Mouse (Mus musculus) lung, embryonic 15.5 days (tissue): ENCODE measurements around the gene Fbxo34. TPM values are rescaled to one million over a fixed set of nuclear protein-coding genes. Genes with fewer than 3 reads are reported as not detected.

ENCODE experiments used
- ATAC-seq: fragments of 200-750 bp; cut with Nextera tagmentation; 2 replicates; pipeline ENCODE4 v1.8.0; 2017; ENCODE audit warnings: moderate number of reproducible peaks, borderline replicate concordance; ENCODE audit not compliant: low FRiP score, low TSS enrichment; ENCODE audit errors: extremely low read depth
- H3K27ac ChIP-seq: fragments of 300-500 bp; sonication (generic); 2 replicates; pipeline ENCODE4 v1.5.1; 2015; ENCODE audit warnings: moderate library complexity, mild to moderate bottlenecking, inconsistent platforms
- H3K27me3 ChIP-seq: fragments of 300-500 bp; sonication (generic); 2 replicates; pipeline ENCODE4 v1.6.1; 2015; ENCODE audit warnings: inconsistent platforms
- H3K36me3 ChIP-seq: fragments of 300-500 bp; sonication (generic); 2 replicates; pipeline ENCODE4 v1.6.1; 2015; ENCODE audit warnings: inconsistent platforms
- H3K4me1 ChIP-seq: fragments of 300-500 bp; sonication (generic); 2 replicates; pipeline ENCODE4 v1.6.1; 2015; ENCODE audit warnings: inconsistent platforms
- H3K4me2 ChIP-seq: fragments of 300-500 bp; sonication (generic); 2 replicates; pipeline ENCODE4 v1.6.1; 2015; ENCODE audit warnings: inconsistent platforms, mild to moderate bottlenecking, moderate library complexity
- H3K4me3 ChIP-seq: fragments of 300-500 bp; sonication (generic); 2 replicates; pipeline ENCODE4 v1.5.1; 2015; ENCODE audit warnings: mild to moderate bottlenecking, inconsistent platforms
- H3K9ac ChIP-seq: fragments of 300-500 bp; sonication (generic); 2 replicates; pipeline ENCODE4 v1.6.1; 2015; ENCODE audit warnings: inconsistent platforms
- H3K9me3 ChIP-seq: fragments of 300-500 bp; sonication (generic); 2 replicates; pipeline ENCODE4 v1.6.1; 2016; ENCODE audit warnings: inconsistent platforms
- WGBS: fragments of 180-500 bp; shearing (Covaris S2); methylation state at CpG from one replicate; pipeline ENCODE4 v1.1.7; 2015; 5-methylcytosine and 5-hydroxymethylcytosine counted together
- polyA plus RNA-seq: library from polyadenylated mRNA; unstranded; fragments of >200 nt; fragmentation: Nextera tagmentation; extraction: Ambion mirVana; gene quantifications from 2 replicates; pipeline ENCODE4 v1.2.1, GENCODE M21; 2015

Gene Fbxo34
- polyA plus RNA-seq, 1 experiment from 2014 or later: 20.9 TPM

DNA sequence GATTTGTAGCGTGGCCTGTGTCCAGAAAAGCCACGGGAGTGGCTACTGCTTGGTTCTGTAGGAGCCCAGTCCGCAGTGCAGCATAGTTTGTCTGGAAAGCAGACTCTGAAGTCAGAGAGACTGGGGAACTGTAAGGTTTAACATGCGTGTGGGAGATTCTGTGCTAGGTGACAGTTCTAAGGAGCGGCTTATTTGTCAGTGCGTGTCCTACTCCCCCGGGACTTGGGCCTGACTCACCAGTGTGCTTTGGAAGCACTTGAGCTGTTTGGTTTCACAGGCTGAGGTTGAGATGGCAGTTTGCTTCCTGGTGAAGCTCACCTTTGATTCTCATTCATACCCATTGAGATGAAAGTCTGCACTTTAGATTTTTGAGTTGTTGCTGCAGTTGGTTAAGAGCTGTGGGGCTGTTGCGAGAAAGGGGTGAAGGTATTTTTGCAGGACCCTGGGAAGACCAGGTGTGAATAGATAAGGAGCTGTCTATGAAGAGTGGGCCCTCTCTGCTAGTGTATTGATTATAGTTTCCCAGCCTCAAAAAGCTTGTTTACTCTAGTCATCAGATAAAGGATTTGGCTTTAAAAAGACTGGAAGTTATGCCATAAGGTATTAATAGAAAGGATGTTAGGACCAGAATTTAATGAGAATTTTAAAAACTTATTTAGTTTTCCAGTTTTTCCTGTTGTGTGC, 24.5 kb downstream of the Fbxo34 start:
- Histone ChIP-seq H3K4me3 (no peak overlapping the region), H3K27ac (no peak overlapping the region), H3K36me3 (no peaks in the 10 kb centered on the region), H3K9ac (no peak overlapping the region), H3K27me3 (no peaks in the 10 kb centered on the region), H3K9me3 (no peaks in the 10 kb centered on the region), H3K4me1 (peaks cover 4% of the 10 kb centered on the region), H3K4me2 (0 out of 2 replicates have a peak overlapping the region, but pooled peaks have one; percentile 0)
- 72% methylated on average over 8 of the region's 8 CpGs for WGBS
- ATAC-seq: no peak

DNA sequence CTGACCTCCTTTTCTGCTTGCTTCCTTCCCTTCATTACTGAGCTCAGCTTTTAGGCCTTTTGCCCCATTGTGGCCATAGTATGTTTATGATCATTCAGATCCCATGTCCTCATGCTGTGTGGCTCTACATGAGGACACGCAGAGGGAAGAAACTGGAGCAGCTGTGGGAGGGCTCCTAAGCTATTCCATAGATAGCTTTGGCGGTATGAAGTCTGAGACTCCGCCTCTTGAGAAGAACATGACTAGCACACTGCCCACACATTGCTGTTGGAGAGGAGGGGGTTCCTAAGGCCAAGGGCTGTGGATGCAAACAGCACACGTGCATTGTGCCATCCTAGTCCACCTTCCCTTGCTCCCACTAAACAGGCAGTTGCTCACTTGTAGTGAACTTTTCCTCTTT, 26.0 kb downstream of the Fbxo34 start:
- 80% methylated on average over 4 of the region's 4 CpGs for WGBS

DNA sequence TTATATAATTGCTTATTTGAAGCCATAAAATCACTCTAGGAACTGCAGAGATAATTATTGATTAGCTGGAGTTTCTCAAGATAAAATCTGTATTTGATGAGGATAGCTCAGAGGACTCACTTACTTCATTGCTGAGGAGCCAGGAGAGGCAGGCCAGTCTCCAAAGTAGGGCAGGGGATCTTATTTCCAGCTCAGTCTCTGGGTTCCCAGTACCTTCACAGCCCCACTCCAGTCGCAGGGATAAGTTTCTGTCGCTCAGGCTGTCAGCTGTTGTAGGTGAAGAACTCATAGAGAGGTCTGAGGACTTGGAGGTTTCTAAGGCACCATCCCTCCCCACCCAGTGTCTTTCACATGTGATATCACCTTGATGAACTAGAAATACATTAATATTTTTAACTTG, 27.5 kb downstream of the Fbxo34 start:
- no peak overlapping the region for H3K4me2 ChIP-seq
- no peaks in the 10 kb centered on the region for H3K36me3 ChIP-seq
- no peak overlapping the region for H3K27ac ChIP-seq
- H3K4me3 ChIP-seq: no peak overlapping the region
- no peak for ATAC-seq
- H3K9me3 ChIP-seq: no peaks in the 10 kb centered on the region
- WGBS: 74% methylated on average over 2 of the region's 2 CpGs
- no peak overlapping the region for H3K9ac ChIP-seq
- H3K27me3 ChIP-seq: no peaks in the 10 kb centered on the region
- H3K4me1 ChIP-seq: peaks cover 4% of the 10 kb centered on the region

More for the DNA sequence above, 26.0 kb downstream of the Fbxo34 start:
- Histone ChIP-seq H3K9ac (no peak overlapping the region), H3K4me3 (no peak overlapping the region), H3K4me2 (no peak overlapping the region), H3K27ac (no peak overlapping the region), H3K36me3 (no peaks in the 10 kb centered on the region), H3K27me3 (no peaks in the 10 kb centered on the region), H3K4me1 (peaks cover 4% of the 10 kb centered on the region), H3K9me3 (no peaks in the 10 kb centered on the region)
- no peak for ATAC-seq

DNA sequence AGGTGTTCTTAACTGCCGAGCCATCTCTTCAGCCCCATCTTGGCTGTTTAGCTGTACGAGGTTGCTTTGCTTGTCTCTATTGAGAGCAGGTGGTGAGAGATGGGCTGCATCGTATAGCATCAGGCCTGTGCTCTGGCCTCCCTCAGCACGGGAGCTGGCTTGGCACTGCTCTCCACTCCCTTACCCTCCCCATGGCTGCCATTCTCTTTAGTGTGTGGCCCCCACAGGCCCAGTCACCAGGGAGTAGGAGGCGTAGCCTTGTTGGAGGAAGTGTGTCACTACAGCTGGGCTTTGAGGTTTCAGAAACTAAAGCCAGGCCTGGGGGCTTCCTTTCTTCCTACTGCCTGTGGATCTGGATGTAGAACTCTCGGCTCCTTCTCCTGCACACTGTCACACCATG, 32.0 kb downstream of the Fbxo34 start:
- 82% methylated on average over 6 of the region's 6 CpGs for WGBS
- no peak overlapping the region for H3K4me3 ChIP-seq
- no peak for ATAC-seq

DNA sequence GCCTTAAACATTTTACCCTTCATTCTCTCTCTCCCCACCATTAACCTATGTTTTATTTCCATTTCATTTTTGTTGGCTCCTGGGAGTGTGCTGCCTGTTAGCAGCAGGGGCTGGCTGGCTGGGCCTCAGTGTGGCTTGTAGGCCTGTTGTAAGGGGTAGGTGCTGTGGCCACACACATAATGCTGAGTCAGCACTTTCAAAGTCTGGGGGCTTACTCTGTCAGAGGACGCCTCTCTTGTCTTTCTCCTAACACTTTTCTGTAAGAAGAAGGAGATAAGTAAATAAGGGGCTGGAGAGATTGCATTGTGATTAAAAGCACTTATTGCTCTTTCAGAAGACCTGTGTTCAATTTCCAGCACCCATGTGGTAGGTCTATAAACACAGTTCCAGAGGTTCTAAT, 32.9 kb downstream of the Fbxo34 start:
- H3K9ac ChIP-seq: no peak overlapping the region
- no peaks in the 10 kb centered on the region for H3K36me3 ChIP-seq
- H3K27ac ChIP-seq: no peak overlapping the region
- WGBS: 67% methylated on average over 1 of the region's 1 CpGs
- no peak overlapping the region for H3K4me2 ChIP-seq
- H3K9me3 ChIP-seq: no peaks in the 10 kb centered on the region
- no peak overlapping the region for H3K4me3 ChIP-seq
- H3K27me3 ChIP-seq: no peaks in the 10 kb centered on the region
- H3K4me1 ChIP-seq: no peaks in the 10 kb centered on the region
- ATAC-seq: no peak

More for the DNA sequence above, 32.0 kb downstream of the Fbxo34 start:
- Histone ChIP-seq H3K4me2 (no peak overlapping the region), H3K4me1 (no peaks in the 10 kb centered on the region), H3K27me3 (no peaks in the 10 kb centered on the region), H3K9me3 (no peaks in the 10 kb centered on the region), H3K36me3 (no peaks in the 10 kb centered on the region), H3K9ac (no peak overlapping the region), H3K27ac (no peak overlapping the region)

DNA sequence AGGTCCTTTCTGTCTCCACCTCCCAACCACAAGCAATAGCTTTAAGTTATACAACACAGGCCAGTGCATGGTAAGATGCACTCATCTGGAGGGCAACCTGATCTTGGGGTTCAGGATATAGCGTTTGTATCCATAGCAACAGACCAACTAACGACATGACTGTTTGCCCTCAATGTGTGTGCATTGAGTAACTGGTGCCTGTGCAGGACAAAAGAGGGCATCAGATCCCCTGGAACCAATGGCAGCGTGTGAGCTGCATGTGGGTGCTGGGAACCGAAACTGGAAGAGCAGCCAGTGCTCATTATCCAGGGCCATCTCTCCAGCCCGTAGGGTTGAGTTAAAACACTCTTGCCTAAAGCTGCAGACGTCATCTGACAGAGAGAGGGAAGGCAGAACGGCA, 38.5 kb downstream of the Fbxo34 start:
- Histone ChIP-seq H3K4me1 (peaks cover 14% of the 10 kb centered on the region), H3K9me3 (no peaks in the 10 kb centered on the region), H3K4me3 (no peak overlapping the region), H3K27me3 (no peaks in the 10 kb centered on the region), H3K27ac (no peak overlapping the region), H3K36me3 (no peaks in the 10 kb centered on the region), H3K9ac (no peak overlapping the region), H3K4me2 (no peak overlapping the region)
- WGBS: 30% methylated on average over 7 of the region's 7 CpGs
- ATAC-seq: no peak

DNA sequence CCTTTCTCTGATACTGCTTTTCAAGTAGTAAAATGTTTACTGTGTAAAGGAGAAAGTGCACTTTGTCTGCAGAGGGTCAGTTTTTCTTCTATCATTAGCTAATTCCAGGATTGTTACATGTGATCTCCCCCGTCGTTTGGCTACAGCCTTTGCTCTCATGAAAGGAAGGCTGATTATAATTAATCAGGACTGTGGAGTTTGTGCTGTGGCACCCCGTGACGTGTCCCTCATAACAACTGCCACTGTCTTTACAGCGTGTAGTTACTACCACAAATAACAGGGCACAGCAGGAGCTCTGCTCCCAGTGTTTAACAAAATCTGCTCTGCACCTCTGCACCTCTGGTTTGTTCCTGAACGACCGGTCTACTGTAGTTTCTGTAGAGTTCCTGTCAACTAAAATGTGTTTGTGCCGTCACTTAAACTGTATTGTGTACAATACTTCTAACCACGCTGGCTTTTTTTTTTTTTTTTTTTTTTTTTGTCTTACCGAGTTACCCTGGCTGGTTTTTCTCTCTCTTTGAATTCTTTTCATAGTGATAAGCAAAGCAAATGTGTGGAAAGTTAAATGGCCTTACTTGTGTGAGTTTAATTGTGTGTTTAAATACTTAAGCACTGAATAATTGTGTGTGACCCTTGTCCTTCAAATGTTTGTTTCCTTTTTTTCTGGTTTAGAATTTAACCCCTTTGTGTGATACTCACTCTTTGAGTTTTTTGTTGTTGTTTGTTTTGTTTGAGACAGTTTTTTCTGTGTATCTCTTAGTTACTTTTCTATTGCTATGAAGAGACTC, 39.3 kb downstream of the Fbxo34 start:
- Histone ChIP-seq H3K9me3 (no peaks in the 10 kb centered on the region), H3K4me3 (no peak overlapping the region), H3K27ac (peak overlapping the region; percentile 47; the same call in 1 of the 2 replicates), H3K9ac (no peak overlapping the region), H3K4me2 (0 out of 2 replicates have a peak overlapping the region, but pooled peaks have one; percentile 22), H3K27me3 (no peaks in the 10 kb centered on the region), H3K4me1 (peaks cover 14% of the 10 kb centered on the region), H3K36me3 (no peaks in the 10 kb centered on the region)
- ATAC-seq: no peak
- 13% methylated on average over 10 of the region's 10 CpGs for WGBS

DNA sequence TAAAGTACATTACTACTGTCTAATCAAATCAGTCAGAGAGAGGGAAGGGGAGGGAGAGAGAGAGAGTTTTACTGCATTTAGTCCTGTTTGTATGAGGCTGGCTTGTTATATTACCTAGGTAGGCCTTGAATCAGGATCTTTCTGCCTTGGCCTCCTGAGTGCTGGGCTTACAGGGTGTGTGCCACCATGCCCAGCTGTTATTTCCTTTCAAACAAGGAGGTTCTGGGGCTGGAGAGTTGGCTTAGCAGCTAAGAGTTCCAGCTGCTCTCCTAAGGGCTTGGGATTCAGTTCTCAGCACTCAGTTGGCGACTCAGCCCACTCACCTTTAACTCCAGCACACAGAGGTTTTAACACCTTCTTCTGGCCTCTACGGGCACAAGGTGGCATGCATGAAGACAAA, 40.5 kb downstream of the Fbxo34 start:
- Histone ChIP-seq H3K27ac (no peak overlapping the region), H3K4me3 (no peak overlapping the region), H3K4me1 (peaks cover 14% of the 10 kb centered on the region), H3K36me3 (no peaks in the 10 kb centered on the region), H3K4me2 (no peak overlapping the region), H3K9ac (no peak overlapping the region), H3K9me3 (no peaks in the 10 kb centered on the region), H3K27me3 (no peaks in the 10 kb centered on the region)
- ATAC-seq: no peak
- 87% methylated on average over 2 of the region's 2 CpGs for WGBS

DNA sequence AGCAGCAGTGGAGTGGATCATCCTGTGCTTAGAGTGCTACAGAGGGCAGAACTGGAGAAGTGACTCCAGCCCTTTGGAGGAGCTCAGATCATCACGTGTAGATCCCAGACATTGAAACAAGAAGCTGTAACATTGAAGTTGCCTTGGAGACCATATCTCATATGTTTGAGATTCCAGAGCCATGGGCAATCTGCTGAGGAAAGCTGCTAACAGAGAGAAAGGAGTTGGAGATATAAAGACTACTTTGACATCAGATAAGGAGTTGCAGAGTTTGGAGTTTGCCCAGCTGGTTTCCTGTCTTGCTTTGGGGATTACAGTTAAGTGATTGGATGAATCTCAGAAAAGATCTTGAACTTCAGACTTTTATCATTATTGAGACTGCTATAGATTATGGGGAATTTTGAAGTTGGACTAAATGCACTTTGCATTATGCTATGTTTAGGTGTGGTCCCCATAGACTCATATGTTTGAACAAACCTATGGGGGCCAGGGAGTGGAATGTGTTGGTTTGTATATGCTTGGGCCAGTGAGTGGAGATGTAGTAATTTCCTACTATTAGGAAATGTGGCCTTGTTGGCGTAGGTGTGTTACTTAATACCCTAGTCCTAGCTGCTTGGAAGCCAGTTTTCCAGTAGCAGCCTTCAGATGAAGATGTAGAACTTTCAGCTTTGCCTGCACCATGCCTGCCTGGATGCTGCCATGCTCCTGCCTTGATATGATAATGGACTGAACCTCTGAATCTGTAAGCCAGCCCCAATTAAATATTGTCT, 43.6 kb downstream of the Fbxo34 start:
- H3K4me2 ChIP-seq: no peak overlapping the region
- WGBS: 81% methylated on average over 2 of the region's 2 CpGs
- H3K27ac ChIP-seq: no peak overlapping the region
- H3K4me3 ChIP-seq: no peak overlapping the region
- peaks cover 12% of the 10 kb centered on the region for H3K4me1 ChIP-seq
- H3K9ac ChIP-seq: no peak overlapping the region
- ATAC-seq: no peak
- no peaks in the 10 kb centered on the region for H3K36me3 ChIP-seq
- H3K27me3 ChIP-seq: no peaks in the 10 kb centered on the region
- no peaks in the 10 kb centered on the region for H3K9me3 ChIP-seq

DNA sequence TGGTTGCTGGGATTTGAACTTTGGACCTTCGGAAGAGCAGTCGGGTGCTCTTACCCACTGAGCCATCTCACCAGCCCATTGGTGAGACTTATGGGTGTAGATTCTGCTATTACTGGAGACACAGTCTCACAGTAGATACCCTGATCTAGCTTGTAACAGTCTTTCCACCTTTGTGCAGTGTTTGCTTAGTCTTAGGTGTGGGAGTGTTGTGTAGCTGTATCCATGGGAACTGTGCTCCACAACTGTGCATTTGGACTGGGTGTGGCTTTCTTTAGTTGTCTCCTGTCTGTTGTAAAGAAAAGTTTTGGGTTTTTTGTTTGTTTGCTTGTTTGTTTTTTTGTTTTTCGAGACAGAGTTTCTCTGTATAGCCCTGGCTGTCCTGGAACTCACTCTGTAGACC, 45.7 kb downstream of the Fbxo34 start:
- Histone ChIP-seq H3K36me3 (no peaks in the 10 kb centered on the region), H3K27ac (no peak overlapping the region), H3K9me3 (no peaks in the 10 kb centered on the region), H3K4me2 (no peak overlapping the region), H3K4me3 (no peak overlapping the region), H3K4me1 (no peaks in the 10 kb centered on the region), H3K27me3 (no peaks in the 10 kb centered on the region), H3K9ac (no peak overlapping the region)
- 97% methylated on average over 3 of the region's 3 CpGs for WGBS
- no peak for ATAC-seq

DNA sequence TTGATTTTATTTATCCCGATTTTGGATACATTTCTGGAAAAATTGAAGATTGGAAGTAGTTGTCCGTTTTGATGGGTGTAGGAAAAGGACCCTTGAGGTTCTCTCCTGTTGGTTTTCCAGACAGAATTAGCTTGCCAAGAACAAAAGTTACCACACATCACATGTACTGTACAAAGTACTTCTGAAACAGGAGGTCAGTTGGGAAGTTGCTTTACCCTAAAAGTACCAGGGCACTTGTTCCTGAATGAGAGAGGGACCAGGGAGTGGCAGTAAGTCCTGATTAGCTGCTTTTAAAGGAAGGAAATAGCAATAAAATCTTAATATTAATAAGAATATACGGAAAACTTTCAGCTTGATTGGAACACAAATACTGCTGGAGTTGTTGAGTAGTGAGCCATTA, 46.9 kb downstream of the Fbxo34 start:
- WGBS: 74% methylated on average over 3 of the region's 3 CpGs
- H3K4me1 ChIP-seq: no peaks in the 10 kb centered on the region
- no peaks in the 10 kb centered on the region for H3K9me3 ChIP-seq
- H3K36me3 ChIP-seq: no peaks in the 10 kb centered on the region
- H3K9ac ChIP-seq: no peak overlapping the region
- H3K4me3 ChIP-seq: no peak overlapping the region
- H3K27ac ChIP-seq: no peak overlapping the region
- H3K4me2 ChIP-seq: no peak overlapping the region
- H3K27me3 ChIP-seq: no peaks in the 10 kb centered on the region
- ATAC-seq: no peak

DNA sequence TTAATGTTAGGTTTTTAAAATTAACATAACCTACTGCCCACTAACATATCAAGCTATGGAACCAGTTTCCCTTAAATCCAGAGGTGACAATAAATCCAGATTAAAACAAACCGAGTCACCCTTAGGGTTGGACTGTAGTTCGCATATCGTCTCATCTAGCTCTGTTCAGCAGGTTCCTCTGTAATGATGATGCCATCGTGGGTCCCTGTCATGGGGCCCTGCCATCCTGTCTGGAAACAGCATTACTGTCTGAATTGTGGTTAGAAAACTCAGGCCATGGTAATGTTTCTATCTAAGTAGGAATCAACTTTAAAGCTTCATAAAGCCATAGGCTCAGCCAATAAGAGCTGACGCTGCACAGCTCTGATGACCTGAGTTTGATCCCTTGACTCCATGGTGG, 48.4 kb downstream of the Fbxo34 start:
- no peaks in the 10 kb centered on the region for H3K9me3 ChIP-seq
- WGBS: 78% methylated on average over 5 of the region's 5 CpGs
- ATAC-seq: no peak
- H3K36me3 ChIP-seq: no peaks in the 10 kb centered on the region
- H3K4me2 ChIP-seq: no peak overlapping the region
- H3K4me1 ChIP-seq: no peaks in the 10 kb centered on the region
- H3K27ac ChIP-seq: no peak overlapping the region
- H3K27me3 ChIP-seq: no peaks in the 10 kb centered on the region
- H3K4me3 ChIP-seq: no peak overlapping the region
- H3K9ac ChIP-seq: no peak overlapping the region
